Mouse (Mus musculus): ENCODE measurements around the gene Rtraf.
A peak's percentile ranks its signal among the peaks of the same experiment; 100 is the strongest.
"Not testable (repeated sequence)": the region's sequence is repeated elsewhere in the genome, so short reads cannot be mapped to it uniquely, and the experiment has no call there.

The Rtraf gene

GRCm38 (mm10) chr14:19823321-19824142, at the start of gene Rtraf:
Gene Rtraf, minus strand, starts transcription at chr14:19823824.
- peak; percentile 97 for DNase-seq (ENCODE audit: low read depth)

GRCm38 (mm10) chr14:19867286-19867935, 43.8 kb upstream of the Rtraf start:
- no peak for DNase-seq (ENCODE audit: low read depth)

- not testable (repeated sequence) for DNase-seq (ENCODE audit: low read depth)
These were observed 41.5 kb upstream of the Rtraf start for GRCm38 (mm10) chr14:19865121-19865520.

- no peak for DNase-seq (ENCODE audit: low read depth)
These were observed 37.9 kb upstream of the Rtraf start for GRCm38 (mm10) chr14:19861311-19862080.

- DNase-seq (ENCODE audit: low read depth): no peak
These were observed 36.7 kb upstream of the Rtraf start for GRCm38 (mm10) chr14:19860281-19860680.

- peak; percentile 27 for DNase-seq (ENCODE audit: low read depth)
These were observed 35.5 kb upstream of the Rtraf start for GRCm38 (mm10) chr14:19858808-19859776.

GRCm38 (mm10) chr14:19858279-19858678, 34.7 kb upstream of the Rtraf start:
- DNase-seq (ENCODE audit: low read depth): no peak

- no peak for DNase-seq (ENCODE audit: low read depth)
These were observed 29.8 kb upstream of the Rtraf start for GRCm38 (mm10) chr14:19853471-19853870.

- peak; percentile 85 for DNase-seq (ENCODE audit: low read depth)
These were observed 16.1 kb upstream of the Rtraf start for GRCm38 (mm10) chr14:19839600-19840332.

GRCm38 (mm10) chr14:19836289-19836688, 12.7 kb upstream of the Rtraf start:
- DNase-seq (ENCODE audit: low read depth): no peak

- no peak for DNase-seq (ENCODE audit: low read depth)
These were observed 1.9 kb upstream of the Rtraf start for GRCm38 (mm10) chr14:19825481-19825880.

GRCm38 (mm10) chr14:19821686-19822085, 1.9 kb downstream of the Rtraf start:
- DNase-seq (ENCODE audit: low read depth): no peak

- DNase-seq (ENCODE audit: low read depth): peak; percentile 88
These were observed 5.7 kb downstream of the Rtraf start for GRCm38 (mm10) chr14:19817949-19818348.

GRCm38 (mm10) chr14:19813061-19813460, 10.6 kb downstream of the Rtraf start:
- no peak for DNase-seq (ENCODE audit: low read depth)

GRCm38 (mm10) chr14:19809934-19810333, 13.7 kb downstream of the Rtraf start:
- DNase-seq (ENCODE audit: low read depth): no peak

- DNase-seq (ENCODE audit: low read depth): no peak
These were observed 15.8 kb downstream of the Rtraf start for GRCm38 (mm10) chr14:19807858-19808257.

GRCm38 (mm10) chr14:19807339-19807738, 16.3 kb downstream of the Rtraf start:
- no peak for DNase-seq (ENCODE audit: low read depth)

- DNase-seq (ENCODE audit: low read depth): no peak
These were observed 20.0 kb downstream of the Rtraf start for GRCm38 (mm10) chr14:19803623-19804022.

GRCm38 (mm10) chr14:19803222-19803621, 20.4 kb downstream of the Rtraf start:
- no peak for DNase-seq (ENCODE audit: low read depth)

- DNase-seq (ENCODE audit: low read depth): no peak
These were observed 22.0 kb downstream of the Rtraf start for GRCm38 (mm10) chr14:19801474-19802215.

All from induced T-regulatory cell, adult 2 months (primary cell).